Mouse (Mus musculus): ENCODE measurements around the gene Sulf2.

DNA sequence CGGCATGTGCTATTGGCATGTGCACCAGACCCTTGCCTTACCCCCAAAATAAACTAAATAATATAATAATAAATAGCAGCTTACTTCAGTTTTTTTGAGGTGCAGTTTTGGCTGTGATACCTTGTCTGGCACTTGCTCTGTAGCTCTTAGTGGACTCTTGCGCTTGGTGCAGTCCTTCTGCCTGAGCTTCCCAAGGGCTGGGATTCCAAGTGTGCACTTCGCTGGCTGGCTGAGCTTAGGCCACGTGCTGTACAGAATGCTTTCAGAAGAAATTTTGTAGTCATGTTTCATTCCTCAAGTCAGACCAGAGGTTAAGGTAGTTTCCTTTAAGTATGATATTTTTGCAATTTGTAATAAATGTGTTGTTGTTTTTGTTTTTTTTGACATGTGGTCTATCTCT is 115.8 kb downstream of the Sulf2 start:
- TF ChIP-seq EP300 (IDR thresholded peaks at IDR 0.05; ENCODE audit: low read length) = no peak
- no peak for TF ChIP-seq USF1 (IDR thresholded peaks at IDR 0.05; ENCODE audit: low read depth, low read length)
- TF ChIP-seq NRF1 (IDR thresholded peaks at IDR 0.05; ENCODE audit: low read depth, low read length) = no peak
- TF ChIP-seq CTCF (conservative IDR thresholded peaks at IDR 0.05 in 1 of 2, IDR thresholded peaks at IDR 0.05 in 1 of 2; ENCODE audit: low read depth in 2 of 2, low read length in 2 of 2) = no peak
- no peak for TF ChIP-seq POLR2A (IDR thresholded peaks at IDR 0.05; ENCODE audit: low read depth, low read length)
- no peak for TF ChIP-seq GABPA (IDR thresholded peaks at IDR 0.05; ENCODE audit: insufficient replicate concordance, low read depth, low read length)
- no peak for TF ChIP-seq TBP (conservative IDR thresholded peaks at IDR 0.05; ENCODE audit: low read depth, low read length)
- no peak for TF ChIP-seq JUND (conservative IDR thresholded peaks at IDR 0.05; ENCODE audit: low read depth, low read length)
- no peak for TF ChIP-seq JUN (IDR thresholded peaks at IDR 0.05; ENCODE audit: insufficient read depth, low read depth, low read length)
- no peak for TF ChIP-seq ZC3H11A (IDR thresholded peaks at IDR 0.05; ENCODE audit: low read depth, low read length)
- TF ChIP-seq ZKSCAN1 (IDR thresholded peaks at IDR 0.05; ENCODE audit: borderline replicate concordance, low read depth, low read length) = no peak
